ENCODE assay signal across 19 mouse cellular contexts in the genomic region with DNA sequence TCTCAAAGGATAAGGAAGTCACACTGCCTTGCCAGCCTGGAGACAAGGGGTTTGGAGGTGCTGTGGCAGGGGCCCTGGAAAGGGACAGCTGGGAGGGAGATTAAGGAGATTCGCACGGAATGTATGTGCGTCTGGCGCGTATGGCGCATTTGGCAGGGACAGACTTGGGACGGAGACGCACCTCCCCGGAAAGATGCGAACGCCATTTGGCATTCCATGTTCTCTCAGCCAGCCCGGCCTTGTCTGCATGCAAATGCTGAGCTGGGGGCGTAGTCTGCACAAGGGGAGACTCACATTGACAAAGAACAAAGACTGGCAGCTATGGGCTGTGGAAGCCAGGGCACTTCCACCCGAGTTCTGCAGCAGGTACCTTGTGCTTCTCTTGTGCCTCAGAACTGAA.
DNase-seq lines count a peak whose midpoint lies in the region; ATAC-seq and TF ChIP-seq lines count a peak whose summit lies in the region.
"Had no signal": no experiment of that assay in that cellular context is flagged by ENCODE, and none has a peak within 500 bp of the region (broad histone marks: within the 10 kb centered on the region; RNA-seq: fewer than 3 reads in every experiment).

No protein-coding gene starts in this region.

- no peak for TF ChIP-seq CTCF in brain, embryonic 14.5 days (IDR thresholded peaks at IDR 0.05; ENCODE audit: borderline replicate concordance, extremely low read depth, insufficient read depth, insufficient read length)
- TF ChIP-seq CTCF in hindbrain, postnatal 0 days (IDR thresholded peaks at IDR 0.05; ENCODE audit: low read depth) = no peak

- H3K27ac ChIP-seq in hindbrain, postnatal 0 days = no peak overlapping the region
- H3K27ac ChIP-seq: embryonic facial prominence, embryonic 12.5 days; limb, embryonic 12.5 days; stomach, embryonic 15.5 days had no signal

- H3K4me1 ChIP-seq in hindbrain, postnatal 0 days (ENCODE audit: insufficient read depth, low read length) = peaks cover 4% of the 10 kb centered on the region; the same call in 1 of the 2 replicates
- H3K4me1 ChIP-seq: embryonic facial prominence, embryonic 12.5 days; stomach, embryonic 15.5 days had no signal

- no peak overlapping the region for H3K4me2 ChIP-seq in hindbrain, postnatal 0 days (ENCODE audit: low read depth, low read length)
- H3K4me2 ChIP-seq: embryonic facial prominence, embryonic 12.5 days; heart, embryonic 11.5 days; limb, embryonic 12.5 days; stomach, embryonic 15.5 days had no signal

- peaks cover 3% of the 10 kb centered on the region; the same call in 1 of the 2 replicates for H3K9me3 ChIP-seq in hindbrain, postnatal 0 days (ENCODE audit: low read length)
- H3K9me3 ChIP-seq: embryonic facial prominence, embryonic 12.5 days; stomach, embryonic 15.5 days had no signal

- no peak overlapping the region for H3K9ac ChIP-seq in hindbrain, postnatal 0 days (replicated peaks; ENCODE audit: low read length)
- H3K9ac ChIP-seq: embryonic facial prominence, embryonic 12.5 days; limb, embryonic 12.5 days; stomach, embryonic 15.5 days had no signal

- 40% methylated on average over 14 of the region's 14 CpGs for WGBS in hindbrain, postnatal 0 days

- no peaks in the 10 kb centered on the region for H3K36me3 ChIP-seq in hindbrain, postnatal 0 days (ENCODE audit: insufficient read depth, low read length)
- H3K36me3 ChIP-seq: embryonic facial prominence, embryonic 12.5 days; limb, embryonic 12.5 days; stomach, embryonic 15.5 days had no signal

- intact Hi-C loops in left cerebral cortex, postnatal 36 days (cut with DNase I) = no loop called here

- ATAC-seq in hindbrain, postnatal 0 days = no peak
- ATAC-seq: Patski had no signal

- H3K4me3 ChIP-seq in hindbrain, postnatal 0 days (ENCODE audit: low read length) = no peak overlapping the region
- H3K4me3 ChIP-seq: embryonic facial prominence, embryonic 12.5 days; limb, embryonic 12.5 days; stomach, embryonic 15.5 days had no signal

- no peak for TF ChIP-seq POLR2A in brain, embryonic 14.5 days (IDR thresholded peaks at IDR 0.05; ENCODE audit: borderline replicate concordance, extremely low read depth, insufficient read depth, insufficient read length, poor library complexity, severe bottlenecking)

- no peaks in the 10 kb centered on the region for H3K27me3 ChIP-seq in hindbrain, postnatal 0 days (ENCODE audit: insufficient read depth, low read length)
- H3K27me3 ChIP-seq: stomach, embryonic 15.5 days had no signal

- DNase-seq in left cerebral cortex, postnatal 36 days (ENCODE audit: low spot score in 2 of 2) = peak; percentile 32 to 44
- DNase-seq in left cerebral cortex, adult 11 months (ENCODE audit: low spot score) = no peak
- peak; percentile 93 for DNase-seq in brain, embryonic 14.5 days (ENCODE audit: low read depth)
- peak; percentile 45 for DNase-seq in hindbrain, postnatal 0 days (ENCODE audit: low spot score)
- peak; percentile 41 for DNase-seq in right cerebral cortex, postnatal 14 days
- DNase-seq in kidney, adult 11 months = no peak
- DNase-seq in embryo, embryonic 11 days = no peak
- DNase-seq: adrenal gland, adult 8-10 months; cerebellum, postnatal 25 days; gastrocnemius, postnatal 25 days; heart, postnatal 36 days; kidney, adult 18-20 months; kidney, postnatal 4 days; lung, postnatal 4 days had no signal

Comparison
In these comparisons a context has a peak if more than half of its experiments do, and no peak if none do; other contexts are left out.
1. DNase-seq: peak in left cerebral cortex, postnatal 36 days (2 of 2), brain, embryonic 14.5 days (single experiment), hindbrain, postnatal 0 days (single experiment) and right cerebral cortex, postnatal 14 days (single experiment); none in left cerebral cortex, adult 11 months (single experiment), kidney, adult 11 months (single experiment) and embryo, embryonic 11 days (single experiment).